Mouse (Mus musculus): Measurements from ENCODE around the gene Rgsl1. TPM values are rescaled to one million over a fixed set of nuclear protein-coding genes. Genes with fewer than 3 reads are reported as not detected.
"Not testable (repeated sequence)": the region's sequence is repeated elsewhere in the genome, so short reads cannot be mapped to it uniquely, and the experiment has no call there.

Gene Rgsl1
- 0.08 TPM in 1 of 2 replicates, not detected in the other for polyA plus RNA-seq (2015; fragmentation: Nextera tagmentation; extraction: Ambion mirVana)

GRCm38 (mm10) chr1:153844042-153844441 lies at the start of gene Rgsl1:
Gene Rgsl1, minus strand, starts transcription at chr1:153844142.
- no peak within 1 kb of the TSS for H3K4me2 ChIP-seq (replicated peaks)
- no peaks in the 10 kb centered on the region for H3K36me3 ChIP-seq
- ATAC-seq, result no peak
- WGBS, result 96% methylated on average over 8 of the region's 8 CpGs
- H3K4me1 ChIP-seq (replicated peaks), result no peaks in the 10 kb centered on the region; the same call in 1 of the 2 replicates
- no peaks in the 10 kb centered on the region for H3K27me3 ChIP-seq
- H3K27ac ChIP-seq, result no peak within 1 kb of the TSS
- H3K9me3 ChIP-seq, result no peaks in the 10 kb centered on the region
- H3K9ac ChIP-seq (replicated peaks), result no peak within 1 kb of the TSS
- H3K4me3 ChIP-seq (replicated peaks), result no peak within 1 kb of the TSS

- peaks cover under 1% of the 10 kb centered on the region; the same call in 1 of the 2 replicates for H3K4me1 ChIP-seq (replicated peaks)
- 81% methylated on average over 4 of the region's 4 CpGs for WGBS
- H3K4me3 ChIP-seq (replicated peaks), result no peak within 1 kb of the TSS
- H3K27me3 ChIP-seq, result peaks cover 14% of the 10 kb centered on the region
- ATAC-seq, result no peak
- H3K36me3 ChIP-seq, result no peaks in the 10 kb centered on the region
- H3K27ac ChIP-seq, result no peak within 1 kb of the TSS
- H3K9ac ChIP-seq (replicated peaks), result no peak within 1 kb of the TSS
- no peak within 1 kb of the TSS for H3K4me2 ChIP-seq (replicated peaks)
- no peaks in the 10 kb centered on the region for H3K9me3 ChIP-seq
These were observed 47.5 kb upstream of the Rgsl1 start, which contains the start of gene Teddm1a for GRCm38 (mm10) chr1:153891442-153891841. Gene Teddm1a, plus strand, starts transcription at chr1:153891742.

- H3K27me3 ChIP-seq, result peaks cover 10% of the 10 kb centered on the region
- H3K27ac ChIP-seq, result no peak overlapping the region
- H3K4me2 ChIP-seq (replicated peaks), result no peak overlapping the region
- H3K9me3 ChIP-seq, result no peaks in the 10 kb centered on the region
- WGBS, result 95% methylated on average over 10 of the region's 10 CpGs
- H3K9ac ChIP-seq (replicated peaks), result no peak overlapping the region
- peaks cover 5% of the 10 kb centered on the region for H3K4me1 ChIP-seq (replicated peaks)
- no peaks in the 10 kb centered on the region for H3K36me3 ChIP-seq
- no peak for ATAC-seq
- no peak overlapping the region for H3K4me3 ChIP-seq (replicated peaks)
These were observed 46.2 kb upstream of the Rgsl1 start for GRCm38 (mm10) chr1:153890121-153890520.

- no peaks in the 10 kb centered on the region for H3K36me3 ChIP-seq
- no peak overlapping the region for H3K27ac ChIP-seq
- no peak overlapping the region for H3K4me2 ChIP-seq (replicated peaks)
- peaks cover 5% of the 10 kb centered on the region for H3K4me1 ChIP-seq (replicated peaks)
- no peaks in the 10 kb centered on the region for H3K27me3 ChIP-seq
- H3K4me3 ChIP-seq (replicated peaks), result no peak overlapping the region
- H3K9ac ChIP-seq (replicated peaks), result no peak overlapping the region; the same call in 1 of the 2 replicates
- ATAC-seq, result peak; percentile 69
- 33% methylated on average over 17 of the region's 17 CpGs for WGBS
- H3K9me3 ChIP-seq, result no peaks in the 10 kb centered on the region
These were observed 42.2 kb upstream of the Rgsl1 start for GRCm38 (mm10) chr1:153886024-153886633.

- H3K4me1 ChIP-seq (replicated peaks); H3K27ac ChIP-seq; H3K36me3 ChIP-seq; H3K9ac ChIP-seq (replicated peaks); H3K27me3 ChIP-seq; H3K4me3 ChIP-seq (replicated peaks); H3K9me3 ChIP-seq; ATAC-seq; H3K4me2 ChIP-seq (replicated peaks): not testable (repeated sequence)
- WGBS, result 96% methylated on average over 17 of the region's 17 CpGs
These were observed 36.4 kb upstream of the Rgsl1 start for GRCm38 (mm10) chr1:153880391-153880790.

GRCm38 (mm10) chr1:153874045-153874444 lies 30.1 kb upstream of the Rgsl1 start, which contains the start of gene Teddm1b:
Gene Teddm1b, plus strand, starts transcription at chr1:153874345.
- H3K9ac ChIP-seq (replicated peaks), result no peak within 1 kb of the TSS
- no peak within 1 kb of the TSS for H3K4me2 ChIP-seq (replicated peaks)
- no peak for ATAC-seq
- no peak within 1 kb of the TSS for H3K27ac ChIP-seq
- no peak within 1 kb of the TSS for H3K4me3 ChIP-seq (replicated peaks)
- no peaks in the 10 kb centered on the region for H3K9me3 ChIP-seq
- H3K36me3 ChIP-seq, result no peaks in the 10 kb centered on the region
- WGBS, result 91% methylated on average over 6 of the region's 6 CpGs
- H3K4me1 ChIP-seq (replicated peaks), result no peaks in the 10 kb centered on the region
- H3K27me3 ChIP-seq, result no peaks in the 10 kb centered on the region

- Histone ChIP-seq H3K9me3 (no peaks in the 10 kb centered on the region), H3K27ac (no peak overlapping the region), H3K36me3 (no peaks in the 10 kb centered on the region), H3K4me2 (replicated peaks) (no peak overlapping the region), H3K9ac (replicated peaks) (no peak overlapping the region), H3K4me1 (replicated peaks) (no peaks in the 10 kb centered on the region), H3K4me3 (replicated peaks) (no peak overlapping the region), H3K27me3 (no peaks in the 10 kb centered on the region)
- no peak for ATAC-seq
- 76% methylated on average over 8 of the region's 8 CpGs for WGBS
These were observed 12.0 kb upstream of the Rgsl1 start for GRCm38 (mm10) chr1:153855946-153856345.

- H3K9ac ChIP-seq (replicated peaks); H3K27me3 ChIP-seq; H3K9me3 ChIP-seq; ATAC-seq; H3K27ac ChIP-seq; H3K4me3 ChIP-seq (replicated peaks); H3K36me3 ChIP-seq; H3K4me1 ChIP-seq (replicated peaks); H3K4me2 ChIP-seq (replicated peaks): not testable (repeated sequence)
- WGBS, result 86% methylated on average over 7 of the region's 7 CpGs
These were observed 8.8 kb upstream of the Rgsl1 start for GRCm38 (mm10) chr1:153852696-153853095.

GRCm38 (mm10) chr1:153846867-153847266 lies 2.9 kb upstream of the Rgsl1 start:
- H3K27ac ChIP-seq, result no peak overlapping the region
- no peak overlapping the region for H3K4me2 ChIP-seq (replicated peaks)
- H3K9ac ChIP-seq (replicated peaks), result no peak overlapping the region
- H3K9me3 ChIP-seq, result no peaks in the 10 kb centered on the region
- no peak overlapping the region for H3K4me3 ChIP-seq (replicated peaks)
- WGBS, result 32% methylated on average over 6 of the region's 6 CpGs
- peak; percentile 30; the same call in 1 of the 2 replicates for ATAC-seq
- H3K27me3 ChIP-seq, result no peaks in the 10 kb centered on the region
- H3K4me1 ChIP-seq (replicated peaks), result no peaks in the 10 kb centered on the region; the same call in 1 of the 2 replicates
- H3K36me3 ChIP-seq, result no peaks in the 10 kb centered on the region

- H3K4me3 ChIP-seq (replicated peaks), result no peak overlapping the region
- no peak overlapping the region for H3K9ac ChIP-seq (replicated peaks)
- no peak overlapping the region for H3K27ac ChIP-seq
- no peak for ATAC-seq
- H3K4me1 ChIP-seq (replicated peaks), result no peaks in the 10 kb centered on the region; the same call in 1 of the 2 replicates
- no peaks in the 10 kb centered on the region for H3K9me3 ChIP-seq
- WGBS, result 96% methylated on average over 7 of the region's 7 CpGs
- no peaks in the 10 kb centered on the region for H3K36me3 ChIP-seq
- H3K27me3 ChIP-seq, result no peaks in the 10 kb centered on the region
- no peak overlapping the region for H3K4me2 ChIP-seq (replicated peaks)
These were observed 2.5 kb upstream of the Rgsl1 start for GRCm38 (mm10) chr1:153846420-153846819.

- Histone ChIP-seq H3K4me1 (replicated peaks) (no peaks in the 10 kb centered on the region; the same call in 1 of the 2 replicates), H3K27me3 (no peaks in the 10 kb centered on the region), H3K4me3 (replicated peaks) (no peak overlapping the region), H3K9me3 (no peaks in the 10 kb centered on the region), H3K4me2 (replicated peaks) (no peak overlapping the region), H3K9ac (replicated peaks) (no peak overlapping the region), H3K27ac (no peak overlapping the region), H3K36me3 (no peaks in the 10 kb centered on the region)
- WGBS, result 90% methylated on average over 11 of the region's 11 CpGs
- no peak for ATAC-seq
These were observed 1.7 kb downstream of the Rgsl1 start for GRCm38 (mm10) chr1:153842121-153842740.

GRCm38 (mm10) chr1:153836036-153836435 lies 7.9 kb downstream of the Rgsl1 start:
- Histone ChIP-seq H3K9ac (replicated peaks) (no peak overlapping the region), H3K36me3 (no peaks in the 10 kb centered on the region), H3K9me3 (no peaks in the 10 kb centered on the region), H3K4me1 (replicated peaks) (no peaks in the 10 kb centered on the region), H3K27me3 (no peaks in the 10 kb centered on the region), H3K27ac (no peak overlapping the region), H3K4me3 (replicated peaks) (no peak overlapping the region), H3K4me2 (replicated peaks) (no peak overlapping the region)
- no peak for ATAC-seq
- WGBS, result 94% methylated on average over 4 of the region's 4 CpGs
